Mouse (Mus musculus): Measurements from ENCODE around the gene Igsf6.

Igsf6 gene

DNA sequence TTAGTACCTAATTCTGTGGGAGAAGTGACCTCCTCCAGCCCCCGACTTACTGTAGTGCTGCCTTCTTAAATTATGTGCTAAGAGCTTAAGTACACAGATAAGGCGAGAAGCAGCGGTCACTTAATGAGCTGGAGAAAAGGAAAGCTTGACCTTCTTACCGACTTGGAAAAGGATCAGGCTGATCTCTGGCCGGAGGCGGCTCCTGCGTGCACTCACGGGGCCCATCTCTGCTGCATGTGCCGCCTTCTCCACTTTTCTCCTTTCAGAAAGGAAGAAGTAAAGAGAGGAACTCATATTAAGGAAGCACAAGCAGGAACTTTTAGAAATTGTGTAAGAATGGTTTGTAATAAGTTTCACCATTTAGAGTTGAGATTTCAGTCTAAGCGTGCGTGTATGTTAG lies at the start of gene Igsf6:
Igsf6 (minus strand) TSS at position 292 of the 400 bp plus-strand sequence.
- DNase-seq (ENCODE audit: low read depth) = no peak

GRCm38 (mm10) chr7:121120143-121120818 lies 45.9 kb upstream of the Igsf6 start:
- peak; percentile 66 for DNase-seq (ENCODE audit: low read depth)

DNA sequence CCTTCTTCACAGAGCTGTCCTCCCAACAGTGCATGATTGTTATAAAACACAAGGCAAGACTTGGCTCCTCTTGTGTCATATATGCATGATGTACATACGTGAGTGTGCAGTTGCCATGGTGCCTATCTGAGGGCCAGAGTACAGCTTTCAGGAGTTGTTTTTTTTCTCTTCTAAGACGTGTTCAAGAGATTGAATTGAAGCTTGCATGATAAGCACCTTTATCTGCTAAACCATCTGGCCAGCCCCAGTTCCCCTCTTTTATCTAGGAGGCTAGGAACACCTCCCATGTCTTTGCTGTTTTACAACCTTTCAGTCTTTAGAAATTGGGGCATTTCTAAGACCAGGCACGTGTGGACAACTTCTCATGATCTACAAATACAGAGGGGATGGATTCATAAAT lies 37.4 kb upstream of the Igsf6 start:
- peak; percentile 38 for DNase-seq (ENCODE audit: low read depth)

GRCm38 (mm10) chr7:121111321-121111720 lies 36.9 kb upstream of the Igsf6 start:
- DNase-seq (ENCODE audit: low read depth) = no peak

- no peak for DNase-seq (ENCODE audit: low read depth)
Observed at GRCm38 (mm10) chr7:121107851-121108250, 33.5 kb upstream of the Igsf6 start.

- no peak for DNase-seq (ENCODE audit: low read depth)
Observed at GRCm38 (mm10) chr7:121098614-121099389, 24.4 kb upstream of the Igsf6 start.

- no peak for DNase-seq (ENCODE audit: low read depth)
Observed at GRCm38 (mm10) chr7:121093026-121093425, 18.7 kb upstream of the Igsf6 start.

DNA sequence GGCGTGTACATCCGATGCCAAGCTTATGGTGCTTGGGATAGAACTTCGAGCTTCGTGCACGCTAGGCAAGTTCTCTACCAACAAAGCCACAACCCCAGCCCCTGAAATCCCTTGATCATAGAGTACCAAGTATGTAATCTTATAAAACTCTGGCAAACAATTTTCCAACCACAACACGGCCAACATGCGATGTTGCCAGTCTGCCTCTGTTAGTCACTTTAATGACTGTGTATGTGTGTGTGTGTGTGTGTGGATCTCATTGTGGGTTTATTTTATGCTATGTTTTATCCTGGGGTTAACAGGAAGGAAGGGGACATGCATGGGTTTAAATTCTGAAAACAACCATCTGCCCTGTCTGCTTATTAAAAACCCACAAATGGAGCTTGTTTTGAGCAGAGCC lies 16.4 kb upstream of the Igsf6 start:
- no peak for DNase-seq (ENCODE audit: low read depth)

- DNase-seq (ENCODE audit: low read depth) = no peak
Observed at GRCm38 (mm10) chr7:121088745-121089144, 14.4 kb upstream of the Igsf6 start.

GRCm38 (mm10) chr7:121085500-121085899 lies 11.1 kb upstream of the Igsf6 start:
- DNase-seq (ENCODE audit: low read depth) = no peak

- DNase-seq (ENCODE audit: low read depth) = no peak
Observed at GRCm38 (mm10) chr7:121084840-121085453, 10.6 kb upstream of the Igsf6 start.

GRCm38 (mm10) chr7:121082949-121083513 lies 8.7 kb upstream of the Igsf6 start:
- DNase-seq (ENCODE audit: low read depth) = no peak

GRCm38 (mm10) chr7:121081816-121082215 lies 7.4 kb upstream of the Igsf6 start:
- DNase-seq (ENCODE audit: low read depth) = no peak

DNA sequence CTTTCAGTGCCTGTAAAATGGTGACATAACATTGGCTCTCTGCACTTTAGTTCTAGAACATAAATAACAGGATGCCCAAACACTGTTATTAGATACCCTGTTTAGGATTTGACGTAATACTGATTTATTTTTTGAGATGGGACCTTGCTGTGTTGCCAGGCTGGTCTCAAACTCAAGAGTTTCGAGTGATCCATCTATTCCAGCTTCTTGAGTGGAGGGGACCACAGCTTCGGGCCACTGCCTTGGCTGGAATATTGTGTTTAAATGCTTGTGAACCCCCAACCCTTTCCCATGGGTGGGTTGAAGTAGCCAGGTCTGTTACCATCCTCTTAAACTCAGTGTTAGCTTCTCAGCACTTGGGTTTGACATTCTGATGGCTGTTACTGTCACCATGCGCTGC lies 7.0 kb upstream of the Igsf6 start, which contains the start of gene Otoa:
Otoa (plus strand) TSS at position 301 of the 400 bp plus-strand sequence.
- no peak for DNase-seq (ENCODE audit: low read depth)

- peak; percentile 44 for DNase-seq (ENCODE audit: low read depth)
Observed at GRCm38 (mm10) chr7:121077829-121078228, 3.5 kb upstream of the Igsf6 start.

GRCm38 (mm10) chr7:121077311-121077710 lies 2.9 kb upstream of the Igsf6 start:
- DNase-seq (ENCODE audit: low read depth) = no peak

DNA sequence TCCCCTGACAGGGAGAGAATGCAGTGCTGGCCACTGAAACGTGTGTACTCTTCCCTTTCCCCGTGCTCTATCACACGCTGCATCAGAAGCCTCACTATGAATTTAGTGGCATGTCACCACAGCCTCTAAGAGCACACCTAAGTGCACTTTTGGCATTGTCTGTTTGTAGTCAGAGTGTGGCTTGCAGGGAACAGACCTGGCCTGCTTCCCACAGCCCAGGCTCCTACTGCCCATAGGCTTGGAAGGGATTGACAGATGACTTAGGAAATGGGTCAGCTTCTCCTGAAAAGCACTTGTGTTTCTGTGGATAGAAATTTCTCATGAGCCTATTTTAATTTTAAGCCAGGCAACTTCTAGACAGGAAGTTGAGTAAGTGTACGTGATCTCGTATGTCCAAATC lies 1.0 kb upstream of the Igsf6 start:
- no peak for DNase-seq (ENCODE audit: low read depth)

DNA sequence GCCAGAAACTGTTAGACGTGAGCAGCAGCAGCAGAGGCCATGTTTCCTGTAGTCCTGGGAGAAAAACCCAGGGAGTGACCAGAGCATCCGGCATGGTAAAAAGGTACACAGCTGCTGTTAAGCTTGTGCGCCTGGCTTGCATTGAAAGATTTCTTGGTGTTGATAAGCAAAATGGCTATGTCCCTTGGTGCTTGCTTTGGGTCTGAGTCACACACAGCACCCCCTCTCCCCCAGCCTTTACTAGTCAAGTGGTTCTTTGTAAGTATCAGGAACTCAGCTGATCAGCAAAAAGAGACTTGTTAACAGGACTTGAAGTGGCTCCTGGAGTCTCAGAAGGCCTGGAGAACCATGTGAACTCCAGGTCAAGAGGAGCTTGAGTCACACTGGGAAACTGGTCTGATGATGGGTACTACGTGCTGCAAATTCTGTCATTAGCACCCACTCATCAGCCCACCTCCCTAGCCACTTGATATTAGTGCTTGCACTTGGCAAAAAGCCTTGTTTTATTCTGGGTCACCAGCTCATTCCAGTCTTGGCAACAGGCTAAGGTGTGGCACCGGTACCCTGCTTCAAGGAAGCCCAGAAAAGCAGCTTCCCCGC lies 529 bp upstream of the Igsf6 start:
- DNase-seq (ENCODE audit: low read depth) = no peak

GRCm38 (mm10) chr7:121072506-121072905 lies 1.9 kb downstream of the Igsf6 start:
- no peak for DNase-seq (ENCODE audit: low read depth)

DNA sequence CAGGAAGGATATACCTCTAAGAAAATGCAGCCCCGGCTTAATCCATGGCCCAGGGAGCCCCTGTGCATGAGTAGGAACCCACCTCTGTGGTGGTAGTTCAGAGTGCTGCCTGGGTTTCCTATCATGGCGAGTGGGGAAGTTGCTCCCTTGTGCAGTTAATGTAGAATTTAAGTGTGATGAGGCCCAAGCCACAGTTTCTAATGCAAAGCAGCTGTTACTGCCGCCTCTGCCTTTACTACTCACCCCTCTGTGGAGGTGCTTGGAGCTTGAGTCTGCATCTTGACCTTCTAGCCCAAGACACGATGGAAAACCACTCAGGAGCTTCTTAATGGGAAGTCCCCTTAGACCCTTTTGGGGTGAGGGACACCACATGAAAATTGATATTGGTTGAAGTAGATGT lies 3.1 kb downstream of the Igsf6 start:
- no peak for DNase-seq (ENCODE audit: low read depth)

DNA sequence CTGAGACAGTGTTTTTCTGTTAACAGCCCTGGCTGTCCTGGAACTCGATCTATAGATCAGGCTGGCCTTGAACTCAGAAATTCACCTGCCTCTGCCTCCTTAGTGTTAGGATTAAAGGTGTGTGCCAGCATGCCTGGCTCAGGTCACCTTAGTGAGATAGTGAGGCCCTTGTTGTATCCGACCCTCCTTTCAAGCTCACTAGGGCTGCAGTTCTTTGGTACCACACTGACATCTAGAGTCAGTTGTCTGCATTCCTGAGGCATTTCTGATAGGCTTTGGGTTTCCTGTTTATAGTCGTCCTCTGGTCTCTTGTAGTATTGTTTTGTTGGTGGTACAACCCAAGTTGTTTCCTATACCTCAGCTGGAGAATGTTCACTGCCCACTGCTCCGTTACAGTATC lies 10.1 kb downstream of the Igsf6 start:
- DNase-seq (ENCODE audit: low read depth) = peak; percentile 20

DNA sequence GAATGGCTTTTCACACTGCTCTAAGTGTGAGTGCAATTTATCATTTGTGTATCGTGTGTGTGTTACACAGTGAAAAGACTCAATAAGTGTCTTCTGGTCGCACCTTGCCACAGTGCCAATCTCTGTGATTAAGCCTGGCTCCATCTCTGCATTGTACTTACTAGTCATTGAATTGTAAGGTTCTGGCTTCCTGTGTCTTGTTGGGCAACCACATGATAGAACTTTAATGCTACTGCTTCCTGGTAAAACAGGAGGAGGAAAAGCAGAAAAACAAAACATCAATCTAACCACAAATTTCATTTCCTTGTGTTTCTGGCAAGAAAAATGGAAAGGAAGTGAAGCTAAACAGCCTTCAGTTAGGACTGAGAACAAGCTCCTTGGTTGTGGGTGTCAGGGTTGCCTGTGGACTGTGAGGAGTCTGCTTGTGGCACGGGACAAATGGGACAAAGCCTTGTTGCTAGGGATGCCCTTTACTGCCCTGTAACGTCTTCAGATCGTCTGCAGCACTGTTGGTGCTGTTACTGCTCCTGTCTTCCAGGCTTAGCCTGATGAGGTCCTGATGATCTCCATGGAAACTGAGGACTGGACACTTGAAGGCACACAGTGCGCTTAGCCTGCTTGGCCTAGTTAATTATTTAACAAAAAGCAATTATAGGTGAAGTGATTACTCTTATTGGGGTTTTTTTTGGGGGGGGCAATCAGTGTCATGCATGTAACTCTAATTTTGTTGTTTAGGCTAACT lies 14.7 kb downstream of the Igsf6 start:
- no peak for DNase-seq (ENCODE audit: low read depth)
